In the genomic region with DNA sequence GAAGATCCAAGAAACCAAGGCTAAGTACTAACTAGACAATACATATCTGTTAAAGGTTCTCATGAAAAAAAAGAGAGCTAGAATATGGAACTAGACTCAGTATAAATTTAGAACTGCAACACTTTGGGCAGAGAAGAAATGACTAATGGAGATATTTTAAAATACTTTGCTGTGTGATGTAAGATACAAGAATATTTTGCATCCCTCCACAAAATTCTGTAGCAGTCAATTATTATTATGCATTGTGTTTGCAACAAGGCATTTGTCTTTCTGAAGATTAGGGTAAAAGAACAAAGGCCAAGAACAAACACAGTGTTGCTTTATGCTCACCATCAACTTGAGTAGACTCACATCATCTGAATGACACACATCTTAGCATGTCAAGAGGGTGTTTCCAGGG, we compare ENCODE assay signal across 27 mouse cellular contexts.
"Had no signal": no experiment of that assay in that cellular context is flagged by ENCODE, and none has a peak within 500 bp of the region (broad histone marks: within the 10 kb centered on the region; RNA-seq: fewer than 3 reads in every experiment).

No protein-coding gene starts in this region.

- DNase-seq: gastrocnemius, postnatal 14 days; gastrocnemius, postnatal 36 days; heart, adult 11 months; heart, adult 2 months; heart, postnatal 14 days; heart, postnatal 36 days; kidney, adult 18-20 months; kidney, adult 8-10 months; kidney, postnatal 10 days; kidney, postnatal 25 days; kidney, postnatal 4 days; liver; liver, embryonic 13.5 days had no signal

- H3K36me3 ChIP-seq: heart, embryonic 13.5 days; heart, embryonic 15.5 days; hindbrain, embryonic 12.5 days; intestine, embryonic 15.5 days; limb, embryonic 10.5 days; limb, embryonic 12.5 days; liver, embryonic 13.5 days; liver, embryonic 15.5 days had no signal

- H3K9ac ChIP-seq: heart, embryonic 13.5 days; heart, embryonic 15.5 days; hindbrain, embryonic 12.5 days; hindbrain, embryonic 14.5 days; intestine, embryonic 15.5 days; limb, embryonic 12.5 days; liver, embryonic 13.5 days; liver, embryonic 15.5 days had no signal

- H3K4me1 ChIP-seq: heart, embryonic 13.5 days; heart, embryonic 15.5 days; hindbrain, embryonic 12.5 days; intestine, embryonic 15.5 days; limb, embryonic 10.5 days; limb, embryonic 12.5 days; liver, embryonic 13.5 days; liver, embryonic 15.5 days had no signal

- H3K9me3 ChIP-seq: heart, embryonic 13.5 days; heart, embryonic 15.5 days; hindbrain, embryonic 12.5 days; intestine, embryonic 15.5 days; limb, embryonic 10.5 days; limb, embryonic 12.5 days; liver, embryonic 13.5 days; liver, embryonic 15.5 days had no signal

- H3K4me2 ChIP-seq: heart, embryonic 11.5 days; heart, embryonic 13.5 days; heart, embryonic 15.5 days; hindbrain, embryonic 12.5 days; hindbrain, embryonic 14.5 days; intestine, embryonic 15.5 days; limb, embryonic 12.5 days; liver, embryonic 11.5 days; liver, embryonic 13.5 days; liver, embryonic 15.5 days had no signal

- H3K4me3 ChIP-seq: heart, adult 2 months; heart, embryonic 13.5 days; heart, embryonic 15.5 days; hindbrain, embryonic 12.5 days; intestine, embryonic 15.5 days; layer of hippocampus, adult 2 months; limb, embryonic 10.5 days; limb, embryonic 12.5 days; liver, embryonic 13.5 days; liver, embryonic 15.5 days had no signal

- H3K27ac ChIP-seq: heart, adult 2 months; heart, embryonic 13.5 days; heart, embryonic 15.5 days; hindbrain, embryonic 12.5 days; hindbrain, embryonic 14.5 days; intestine, embryonic 15.5 days; layer of hippocampus, adult 2 months; limb, embryonic 10.5 days; limb, embryonic 12.5 days; liver, embryonic 13.5 days; liver, embryonic 15.5 days had no signal

- ATAC-seq: hindbrain, embryonic 16.5 days; inflammation-experienced regulatory T-cells, adult 6 months; intestine, embryonic 15.5 days; intestine, postnatal 0 days had no signal

- H3K27me3 ChIP-seq: heart, embryonic 13.5 days; heart, embryonic 15.5 days; hindbrain, embryonic 12.5 days; intestine, embryonic 15.5 days; limb, embryonic 12.5 days; liver, embryonic 13.5 days; liver, embryonic 15.5 days had no signal
